Mouse (Mus musculus) layer of hippocampus, adult 9-11 months (tissue): ENCODE results near the gene Dbh.

ENCODE experiments used
- DNase-seq: peaks from one replicate; pipeline ENCODE4 v3.0.0; 2022

Gene Dbh

DNA sequence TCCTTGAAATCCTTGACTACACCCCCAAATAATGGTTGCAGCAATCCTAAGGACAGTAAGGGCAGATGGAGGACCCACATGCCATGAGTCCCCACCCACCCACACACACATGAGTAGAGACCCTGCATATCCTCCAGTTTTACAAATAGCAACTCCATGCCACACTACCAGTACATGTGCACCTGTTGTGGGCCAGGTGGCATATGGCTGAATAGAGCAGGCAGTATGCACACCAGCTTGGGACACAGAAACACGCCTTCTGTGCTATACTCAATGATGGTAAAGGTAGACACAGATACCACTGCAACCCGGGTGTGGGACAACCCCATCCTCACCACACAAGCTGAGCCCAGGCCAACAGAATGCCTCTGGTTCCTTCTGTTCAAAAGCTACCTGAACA lies 1.0 kb downstream of the Dbh start:
- peak; percentile 84 for DNase-seq

DNA sequence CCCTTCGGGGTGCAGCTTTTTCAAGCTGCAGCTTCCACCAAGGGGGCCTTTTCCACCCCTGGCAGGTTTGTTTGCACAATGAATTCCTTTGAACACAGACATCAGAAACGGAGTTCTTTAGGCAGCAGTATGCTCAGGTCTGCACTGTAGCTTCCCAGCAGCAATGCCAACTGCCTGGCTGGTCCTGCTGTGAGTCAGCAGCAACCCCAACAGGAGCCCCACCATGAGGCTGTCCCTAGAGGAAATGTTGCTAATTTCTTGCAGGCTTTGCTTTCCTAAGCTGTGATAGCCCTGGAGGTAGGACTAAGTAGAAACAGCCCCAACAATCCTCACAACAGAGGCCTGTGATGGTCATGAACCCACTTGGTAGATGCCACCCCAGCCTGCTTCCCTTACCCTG lies 2.0 kb downstream of the Dbh start:
- no peak for DNase-seq

DNA sequence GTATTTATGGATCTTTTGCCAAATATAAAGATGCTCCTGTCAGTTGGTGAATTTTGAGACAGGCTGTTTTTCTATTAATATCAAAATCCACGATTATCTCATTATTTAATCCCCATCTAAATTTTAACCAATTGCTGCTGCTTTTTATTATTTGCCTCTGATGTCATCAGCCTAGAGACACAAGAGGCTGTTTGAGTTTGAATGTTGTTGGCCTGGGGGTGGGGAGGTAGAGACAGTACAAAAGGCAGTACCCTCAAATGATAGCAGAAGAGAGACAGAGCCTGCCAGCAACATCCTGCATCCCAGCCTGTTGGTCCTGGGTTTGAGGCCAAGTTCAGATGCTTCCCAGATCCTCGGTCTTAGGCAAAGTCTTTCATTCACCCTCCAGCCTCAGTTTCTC lies 9.2 kb downstream of the Dbh start:
- DNase-seq = peak; percentile 70

DNA sequence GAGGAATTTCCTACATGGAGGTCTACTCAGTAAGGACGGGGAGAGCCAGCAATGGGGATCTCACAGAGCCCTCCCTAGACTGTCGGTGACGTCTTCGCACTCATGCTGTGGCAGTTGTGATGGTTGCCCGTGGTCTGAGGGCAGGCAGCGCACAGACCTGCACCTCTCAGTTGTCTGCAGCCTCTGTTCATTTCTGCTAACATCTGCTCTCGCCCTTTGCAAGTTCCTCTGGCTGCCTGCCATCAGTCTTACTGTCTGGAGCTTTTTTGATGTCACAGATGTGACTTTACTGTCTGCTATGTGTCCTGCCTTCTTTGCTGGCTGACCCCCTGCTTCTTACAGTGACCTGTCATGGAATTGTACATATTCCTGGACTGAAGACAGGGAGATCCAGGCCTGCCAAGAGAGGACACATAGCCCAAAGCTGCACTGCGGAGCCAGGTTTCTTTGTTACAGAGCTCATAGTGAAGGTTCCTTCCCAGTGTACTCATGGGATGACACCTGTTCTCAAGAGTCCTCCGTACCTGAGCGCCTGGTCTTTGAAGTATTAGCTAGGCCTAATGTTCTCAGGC lies 10.7 kb downstream of the Dbh start:
- DNase-seq = no peak

DNA sequence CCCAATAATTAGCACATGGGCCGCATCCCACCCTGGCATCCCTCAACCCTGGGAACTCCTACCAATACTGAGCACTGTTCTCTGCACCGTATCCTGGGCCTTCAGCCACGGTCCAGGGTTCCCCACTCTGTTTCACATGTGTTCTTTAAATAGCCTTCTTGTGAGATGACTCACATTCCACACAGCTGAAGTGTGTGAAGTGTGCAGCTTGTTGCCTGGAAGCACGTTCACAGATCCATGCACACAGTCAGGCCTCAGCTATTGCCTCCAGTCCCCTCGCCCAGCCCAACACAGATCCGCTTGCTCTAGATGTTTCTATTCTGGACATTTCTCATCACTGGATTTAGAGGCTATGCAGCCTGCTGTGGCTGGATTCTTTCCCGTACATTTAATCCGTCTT lies 14.1 kb downstream of the Dbh start:
- no peak for DNase-seq

DNA sequence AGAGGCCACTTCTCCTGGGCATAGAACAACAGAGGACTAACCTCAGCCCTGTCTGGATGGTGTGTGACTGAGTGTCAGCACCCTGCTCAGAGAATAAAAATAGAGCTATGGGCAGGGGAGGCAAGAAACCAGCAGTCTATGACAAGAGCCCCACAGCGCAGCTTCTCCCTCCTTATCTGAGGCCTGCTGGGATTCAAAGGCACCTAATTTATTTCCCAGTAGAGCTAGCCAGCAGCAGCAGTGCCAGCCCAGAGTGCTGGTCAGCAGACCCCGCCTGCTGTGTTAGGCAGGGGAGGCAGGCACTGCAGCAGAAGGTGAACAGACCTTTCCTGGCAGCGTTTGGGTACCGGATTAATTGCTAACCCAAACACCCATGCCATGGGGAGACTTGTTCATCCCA lies 16.9 kb downstream of the Dbh start:
- DNase-seq = no peak

DNA sequence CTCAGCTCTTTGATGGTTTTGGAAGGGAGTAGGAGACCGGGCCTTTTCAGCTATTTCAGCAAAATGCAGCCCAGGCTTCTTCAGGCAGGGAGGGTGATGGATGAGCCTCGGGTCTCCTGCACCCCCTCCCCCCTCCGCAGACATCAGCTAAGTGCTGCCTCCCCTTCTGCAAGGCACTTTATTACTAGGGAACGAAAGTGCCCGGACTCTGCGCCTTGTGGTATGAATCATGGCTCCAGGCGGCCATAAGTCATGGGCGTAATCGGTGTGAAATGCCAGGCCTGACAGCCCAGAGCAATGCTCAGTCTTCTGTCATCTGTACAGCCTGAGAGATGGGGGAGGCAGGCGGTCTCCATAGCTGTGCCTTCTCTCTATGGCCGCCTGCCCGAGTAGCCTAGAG lies 18.7 kb downstream of the Dbh start:
- DNase-seq = no peak

DNA sequence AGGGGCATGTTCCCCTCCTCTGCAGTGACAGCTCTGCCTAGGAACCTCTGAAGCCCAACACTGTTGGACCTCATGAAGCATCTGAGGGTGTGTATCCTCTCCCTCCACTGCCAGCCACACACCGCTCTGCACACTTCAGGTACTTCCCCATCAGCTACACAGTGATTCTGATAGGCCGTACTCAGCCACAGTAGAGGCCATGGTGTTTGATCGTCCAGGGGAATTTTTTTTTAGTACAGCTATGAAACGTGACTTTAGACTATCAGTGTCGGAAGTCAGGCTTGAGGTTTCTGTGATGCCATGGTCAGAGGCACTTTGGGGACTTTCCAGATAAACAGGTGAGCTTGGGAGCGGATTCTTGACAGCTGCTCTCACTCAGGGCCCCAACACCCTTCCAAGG lies 22.5 kb downstream of the Dbh start:
- DNase-seq = no peak

DNA sequence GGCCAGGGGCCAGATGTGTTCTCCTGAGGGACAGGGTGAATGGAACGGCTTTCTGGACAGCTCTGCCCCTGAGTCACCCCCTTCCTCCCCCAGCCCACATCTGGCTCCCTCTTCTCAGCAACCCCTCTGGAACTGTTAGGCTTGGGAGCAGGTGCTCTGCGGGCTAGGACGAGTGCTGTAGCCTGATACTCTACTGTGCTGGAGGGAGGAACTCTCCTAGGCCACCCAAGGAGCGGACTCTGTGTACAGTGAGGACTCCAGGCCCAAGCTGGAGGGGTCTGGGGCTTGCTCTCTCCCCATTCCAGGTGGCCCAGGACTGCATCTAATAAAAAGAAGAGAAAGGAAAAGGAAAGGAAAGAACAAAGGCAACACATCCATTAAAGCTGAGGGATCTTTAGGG lies 25.0 kb downstream of the Dbh start:
- no peak for DNase-seq

DNA sequence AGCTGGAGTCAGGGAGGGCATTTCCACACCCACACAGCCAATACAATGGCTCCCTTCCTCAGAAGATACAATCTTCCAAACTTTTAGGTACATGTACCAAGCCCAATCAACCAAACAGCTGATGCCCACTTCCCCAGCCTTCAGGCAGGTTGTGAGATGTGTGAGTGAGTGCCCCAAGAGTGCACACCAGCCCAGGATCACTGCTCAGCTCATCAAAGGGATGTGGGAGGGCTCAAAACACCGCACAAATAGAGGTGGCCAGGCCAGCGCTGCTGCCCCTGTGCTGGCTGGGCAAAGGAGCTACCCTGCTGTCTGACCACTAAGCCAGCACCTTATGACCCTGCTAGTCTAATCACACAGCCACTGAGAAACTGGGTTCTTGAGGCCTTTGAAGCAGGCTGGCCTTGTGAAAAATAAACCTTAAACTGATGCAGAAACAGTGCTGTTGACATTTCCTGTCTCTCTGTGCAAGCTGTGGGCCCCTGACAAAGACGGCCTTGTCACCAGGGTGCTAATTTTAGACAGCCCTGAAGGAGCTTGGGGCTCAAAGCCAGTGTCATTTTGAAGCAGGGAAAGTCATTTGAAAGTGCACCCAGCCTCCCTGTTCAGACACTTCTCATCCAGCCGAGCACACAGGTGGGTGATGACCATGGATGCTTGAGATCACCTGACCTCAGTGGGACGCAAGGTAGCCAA lies 33.7 kb downstream of the Dbh start:
- no peak for DNase-seq

DNA sequence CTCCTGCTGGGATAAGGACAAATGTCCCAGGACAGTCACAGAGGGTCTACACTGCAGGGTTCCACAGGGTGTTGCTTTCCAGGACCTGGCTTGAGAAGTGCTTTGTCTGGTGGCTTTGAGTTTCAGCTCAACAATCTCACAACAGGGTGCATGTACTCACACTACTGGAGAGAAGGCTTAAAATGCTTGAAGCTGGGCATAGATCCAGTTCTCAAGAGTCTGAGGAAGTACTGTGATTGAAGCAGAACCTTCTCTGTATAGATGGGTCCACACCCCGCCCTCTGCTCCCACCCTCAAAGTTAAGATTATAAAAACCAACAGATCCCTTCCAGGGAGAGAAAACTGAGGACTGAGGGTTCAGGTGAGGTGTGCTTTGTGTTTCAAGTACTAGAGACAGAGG lies 35.6 kb downstream of the Dbh start:
- no peak for DNase-seq

DNA sequence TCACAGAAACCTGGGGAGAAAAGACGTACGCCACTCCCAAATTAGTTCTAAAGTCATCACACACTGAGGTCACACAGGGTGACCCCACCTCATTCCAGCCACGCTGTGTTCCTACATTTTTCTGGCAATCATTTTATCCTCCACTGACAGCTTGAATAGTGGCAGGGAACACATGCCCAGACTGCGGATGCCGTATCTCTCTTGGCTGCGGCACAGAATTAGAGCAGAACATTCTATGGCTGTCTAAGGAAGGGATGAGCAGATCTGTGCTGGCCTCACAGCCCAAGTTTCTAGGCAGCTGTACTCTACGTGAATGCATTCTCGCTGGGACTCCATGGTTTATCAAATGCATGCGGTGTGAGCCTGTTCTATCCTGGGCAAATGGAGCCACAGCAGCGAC lies 40.6 kb downstream of the Dbh start:
- peak; percentile 76 for DNase-seq

DNA sequence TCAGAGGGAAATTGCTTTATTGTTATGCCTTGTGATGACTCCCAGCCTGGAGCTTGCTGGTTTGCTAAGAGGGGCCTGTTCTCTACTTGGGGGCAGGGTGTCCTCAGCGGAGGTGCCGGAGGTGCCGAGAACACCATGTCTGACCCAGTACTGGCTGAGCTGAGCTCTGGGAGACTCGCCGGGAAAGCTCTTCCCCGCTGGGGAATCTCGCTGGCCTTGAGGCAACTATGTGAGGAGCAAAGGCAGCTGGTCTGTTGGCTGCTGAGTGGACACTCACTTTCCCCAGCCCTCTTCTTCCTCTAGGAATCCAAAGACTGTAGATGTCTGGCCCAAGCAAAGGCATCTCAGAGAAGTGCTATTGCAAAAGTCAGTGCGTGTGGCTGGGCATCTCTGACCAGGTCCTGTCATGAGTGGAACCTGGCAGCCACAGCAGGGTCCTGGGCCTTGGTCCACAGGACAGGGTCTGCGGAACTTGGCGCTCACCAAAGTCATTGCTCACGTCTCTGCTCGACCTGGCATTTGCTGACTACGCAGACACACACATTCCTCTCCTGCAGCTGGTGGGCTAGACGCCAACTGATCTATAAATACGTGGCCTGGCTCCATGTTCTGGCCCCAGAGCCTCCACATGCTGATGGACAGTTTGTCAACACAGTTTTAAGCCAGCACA lies 41.2 kb downstream of the Dbh start:
- DNase-seq = no peak

DNA sequence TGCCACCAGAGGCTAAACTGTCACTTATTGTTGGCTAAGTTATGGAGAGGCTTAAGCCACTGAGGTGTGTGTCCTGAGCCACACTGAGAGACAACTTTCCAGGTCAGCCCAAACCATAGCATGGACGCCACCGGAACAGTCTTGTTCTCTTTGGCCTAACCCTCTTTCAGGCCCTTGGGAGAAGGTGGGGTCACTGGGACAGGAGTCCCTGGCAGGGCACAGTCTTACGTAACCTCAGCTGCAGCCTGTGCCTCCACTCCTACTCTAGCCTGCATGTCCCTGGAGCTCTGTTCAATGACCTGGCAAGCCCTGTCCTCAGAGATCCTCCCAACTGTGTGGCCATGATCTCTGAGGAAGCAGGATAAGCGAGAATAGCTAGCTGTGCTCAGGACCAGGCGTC lies 42.1 kb downstream of the Dbh start:
- no peak for DNase-seq

DNA sequence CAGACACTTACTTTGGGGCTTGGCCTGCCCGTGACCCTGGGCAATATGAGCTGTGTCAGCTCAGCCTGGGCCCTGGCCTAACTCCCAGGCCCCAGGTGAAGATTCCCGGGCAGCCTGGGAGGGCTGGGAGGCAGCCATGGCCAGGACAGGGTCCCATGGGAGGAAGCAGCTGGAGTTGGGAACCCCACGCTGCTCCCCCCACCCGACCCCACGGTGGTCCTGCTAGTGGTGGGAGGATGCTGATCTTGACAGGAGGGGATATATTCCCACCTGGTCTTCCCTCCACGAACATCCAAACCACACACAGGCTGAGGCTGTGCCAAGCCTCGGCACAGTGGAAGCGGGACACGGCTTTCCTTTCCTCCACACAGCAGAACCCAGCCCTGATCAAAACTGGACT lies 44.3 kb downstream of the Dbh start:
- no peak for DNase-seq

DNA sequence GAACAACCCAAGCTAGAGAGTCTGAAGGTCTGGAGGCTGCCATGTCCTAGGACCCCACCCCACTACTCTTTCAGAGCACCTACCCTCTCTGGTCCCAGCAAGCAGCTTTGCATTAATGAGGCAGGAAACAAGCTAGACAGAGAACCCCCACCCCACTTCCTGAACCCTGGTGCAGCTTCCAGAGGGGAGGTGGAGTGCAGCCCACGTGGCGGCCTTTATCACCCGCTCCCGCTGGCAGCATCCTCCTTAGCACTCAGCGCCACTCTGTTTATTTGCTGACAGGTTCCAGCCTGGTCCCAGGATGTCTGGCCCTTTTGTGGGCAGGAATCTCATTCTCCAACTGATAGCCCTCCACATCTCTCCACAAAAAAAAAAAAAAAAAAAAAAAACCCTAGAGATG lies 44.8 kb downstream of the Dbh start:
- no peak for DNase-seq

DNA sequence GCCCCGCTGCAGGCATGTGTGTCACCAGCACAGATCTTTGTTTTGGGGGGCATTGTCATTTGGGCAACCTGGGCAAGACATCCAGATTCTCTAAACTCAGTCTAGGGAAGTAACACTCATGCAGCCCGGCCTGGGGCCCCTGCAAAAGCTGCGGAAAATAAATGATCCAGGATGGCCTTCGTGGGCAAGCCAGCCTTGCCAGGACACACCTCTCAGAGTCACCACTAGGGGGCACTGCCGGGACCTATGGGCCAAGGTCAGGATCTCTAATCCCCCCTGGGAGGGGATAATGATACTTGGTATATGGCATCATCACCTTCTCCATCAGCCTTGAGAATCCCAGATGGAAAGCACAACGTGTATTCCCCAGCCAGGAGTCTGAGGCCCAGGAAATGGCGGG lies 45.2 kb downstream of the Dbh start:
- no peak for DNase-seq

DNA sequence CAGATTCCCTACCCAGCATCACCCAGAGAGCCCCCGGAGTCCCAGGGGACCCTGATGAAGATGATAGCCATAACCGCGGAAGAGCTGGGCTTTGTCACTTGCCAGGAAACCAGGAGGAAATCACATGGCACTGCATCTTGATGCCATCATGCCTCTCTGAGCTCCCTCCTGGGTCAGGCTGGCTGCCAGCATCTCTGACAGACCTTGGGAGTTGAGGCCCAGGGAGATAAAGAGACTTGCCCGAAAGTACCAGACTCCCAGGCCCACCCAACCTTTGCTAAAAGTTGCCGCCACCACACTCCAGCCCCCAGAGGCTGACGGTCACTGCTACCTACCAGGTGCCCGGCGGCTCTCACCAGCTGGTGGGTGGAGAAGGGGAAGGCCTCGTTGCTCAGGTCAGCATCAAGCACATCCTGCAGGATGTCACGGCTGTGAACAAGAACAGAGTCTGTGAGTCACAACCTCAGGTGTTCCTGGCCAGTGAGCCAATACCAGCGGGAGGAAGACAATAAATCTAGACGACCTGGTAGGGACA lies 45.7 kb downstream of the Dbh start:
- DNase-seq = no peak

DNA sequence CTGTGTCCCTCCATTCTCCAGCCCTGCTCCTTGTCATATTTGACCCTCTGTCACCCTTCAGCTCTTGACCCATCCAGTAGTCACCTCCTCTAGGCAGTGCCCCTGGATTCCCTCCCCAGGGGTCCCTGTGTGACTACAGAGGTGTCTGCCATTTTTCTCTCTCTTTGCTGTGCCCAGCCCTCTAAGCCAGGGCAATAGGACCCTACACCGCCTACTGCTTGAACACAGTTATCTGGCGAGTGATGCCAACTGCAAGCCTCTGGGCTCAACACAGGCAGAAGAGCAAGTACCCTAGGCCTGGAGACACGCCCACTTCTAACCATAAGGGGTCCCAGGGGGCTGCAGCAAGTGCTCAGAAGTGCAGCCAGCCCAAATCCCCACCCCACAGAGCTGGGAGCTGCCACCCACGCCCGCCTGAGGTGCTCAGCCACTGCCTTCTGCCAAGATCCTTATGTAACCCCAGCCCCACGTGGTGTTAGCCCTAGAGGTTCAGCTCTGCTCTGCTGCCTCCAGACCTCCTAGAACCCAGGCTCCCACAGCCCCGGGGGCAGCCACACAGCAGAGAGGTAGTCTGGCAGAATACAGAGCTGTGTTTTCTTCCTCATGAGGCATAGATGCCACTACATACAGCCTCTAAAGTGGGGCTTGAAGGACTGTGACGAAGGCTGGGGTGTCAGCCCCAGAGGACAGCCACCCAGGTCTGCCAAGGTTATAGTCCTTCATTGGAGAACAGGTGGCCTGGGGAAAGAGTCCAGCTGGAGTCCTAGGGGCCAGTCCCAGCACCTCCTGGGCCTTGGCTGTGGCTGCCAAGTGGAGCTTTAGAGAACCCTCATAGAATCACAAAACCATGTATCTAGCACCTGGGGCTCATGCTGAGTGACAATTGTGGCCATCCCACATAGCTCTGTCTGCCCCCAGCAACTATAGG lies 47.2 kb downstream of the Dbh start:
- peak; percentile 53 for DNase-seq

DNA sequence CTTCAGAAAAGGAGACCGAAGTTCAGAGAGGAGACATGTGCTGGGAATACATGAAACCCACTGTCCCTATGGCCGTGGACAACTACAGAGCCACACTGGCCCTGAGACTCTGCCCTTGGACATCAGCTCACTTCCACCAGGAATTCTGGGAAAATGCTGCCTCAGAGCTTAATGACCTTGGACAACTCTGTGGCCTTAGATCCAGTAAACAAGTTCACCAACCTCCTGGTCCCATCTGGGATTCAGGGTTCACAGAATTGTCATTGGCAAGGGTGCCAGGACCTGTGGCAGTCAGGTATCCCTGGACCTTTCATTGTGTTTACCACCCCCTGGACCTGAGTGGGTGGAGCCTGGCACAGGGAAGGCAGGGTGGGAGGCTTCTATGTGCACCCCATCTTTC lies 50.5 kb downstream of the Dbh start:
- DNase-seq = no peak

DNA sequence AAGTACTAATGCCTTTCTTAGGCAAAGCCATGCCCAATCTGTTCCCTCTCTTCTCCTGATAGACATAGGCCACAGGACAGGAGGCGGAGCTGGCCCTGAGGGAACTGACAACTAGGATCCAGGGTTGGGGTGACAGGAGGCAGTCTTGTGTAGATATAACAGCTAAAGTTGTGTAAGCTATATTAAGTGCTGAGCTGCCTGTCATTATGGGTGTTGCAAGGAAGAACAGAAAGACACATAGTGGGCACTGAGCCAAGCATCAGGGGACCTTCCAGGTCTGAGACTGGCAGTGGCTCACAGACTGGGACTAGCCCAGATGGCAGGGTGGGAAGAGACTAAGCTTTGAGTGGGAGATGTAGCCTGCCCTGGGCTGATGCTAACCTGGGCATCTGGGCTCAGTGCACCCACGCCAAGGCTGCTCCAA lies 53.1 kb downstream of the Dbh start:
- DNase-seq = peak; percentile 69

DNA sequence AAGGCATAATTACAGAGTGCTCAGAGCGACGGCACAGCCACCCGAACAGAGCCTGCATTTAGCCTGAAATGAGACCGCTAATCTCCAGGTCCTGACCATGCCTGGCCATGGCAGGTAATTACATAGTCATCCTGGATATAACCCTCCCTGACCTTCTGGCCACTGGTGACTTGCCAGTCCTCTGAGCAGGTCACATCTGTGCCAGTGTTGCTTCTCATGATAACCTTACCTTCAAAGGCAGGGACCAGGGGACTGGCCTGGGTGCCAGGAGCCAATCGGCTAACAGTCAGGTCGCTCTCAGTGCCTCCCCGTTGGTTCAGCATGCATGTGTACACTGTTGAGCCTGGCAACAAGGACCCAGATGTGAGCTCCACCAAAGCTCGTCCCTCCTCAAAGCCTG lies 53.5 kb downstream of the Dbh start:
- DNase-seq = no peak

DNA sequence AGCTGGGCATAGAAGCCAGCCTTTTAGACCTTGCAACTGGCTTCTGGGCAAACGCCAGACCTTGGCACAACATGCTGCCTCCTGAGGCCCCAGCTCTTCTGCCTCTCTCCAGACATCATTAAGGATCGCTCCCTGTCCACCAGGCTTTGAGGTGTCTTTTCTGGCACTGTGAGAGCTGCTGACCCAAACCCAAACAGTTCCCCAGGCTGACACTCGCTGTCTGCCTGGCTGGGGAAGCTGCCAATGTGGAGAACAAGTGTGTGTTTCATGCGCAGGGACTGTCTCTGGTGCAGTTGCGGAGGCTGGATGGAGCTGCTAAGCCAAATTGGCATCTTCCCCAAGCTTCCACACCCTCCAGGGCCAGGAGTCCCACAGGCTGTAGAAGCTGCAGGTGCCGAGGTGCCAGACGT lies 58.0 kb downstream of the Dbh start:
- DNase-seq = peak; percentile 85
